Mouse (Mus musculus) brain, embryonic 14.5 days (tissue): ENCODE results near the gene Nynrin.

ENCODE experiments used
- CTCF ChIP-seq: fragments of 200-500 bp; IDR thresholded peaks from 2 replicates; pipeline ENCODE4 v1.5.1; 2012; ENCODE audit warnings: inconsistent platforms, mild to moderate bottlenecking, moderate library complexity, borderline replicate concordance; ENCODE audit not compliant: insufficient read depth, insufficient read length; ENCODE audit errors: extremely low read depth
- POLR2A ChIP-seq: fragments of 200-500 bp; IDR thresholded peaks from 2 replicates; pipeline ENCODE4 v1.6.1; 2012; ENCODE audit warnings: mild to moderate bottlenecking, inconsistent platforms, borderline replicate concordance; ENCODE audit not compliant: poor library complexity, insufficient read depth, insufficient read length, severe bottlenecking; ENCODE audit errors: extremely low read depth

DNA sequence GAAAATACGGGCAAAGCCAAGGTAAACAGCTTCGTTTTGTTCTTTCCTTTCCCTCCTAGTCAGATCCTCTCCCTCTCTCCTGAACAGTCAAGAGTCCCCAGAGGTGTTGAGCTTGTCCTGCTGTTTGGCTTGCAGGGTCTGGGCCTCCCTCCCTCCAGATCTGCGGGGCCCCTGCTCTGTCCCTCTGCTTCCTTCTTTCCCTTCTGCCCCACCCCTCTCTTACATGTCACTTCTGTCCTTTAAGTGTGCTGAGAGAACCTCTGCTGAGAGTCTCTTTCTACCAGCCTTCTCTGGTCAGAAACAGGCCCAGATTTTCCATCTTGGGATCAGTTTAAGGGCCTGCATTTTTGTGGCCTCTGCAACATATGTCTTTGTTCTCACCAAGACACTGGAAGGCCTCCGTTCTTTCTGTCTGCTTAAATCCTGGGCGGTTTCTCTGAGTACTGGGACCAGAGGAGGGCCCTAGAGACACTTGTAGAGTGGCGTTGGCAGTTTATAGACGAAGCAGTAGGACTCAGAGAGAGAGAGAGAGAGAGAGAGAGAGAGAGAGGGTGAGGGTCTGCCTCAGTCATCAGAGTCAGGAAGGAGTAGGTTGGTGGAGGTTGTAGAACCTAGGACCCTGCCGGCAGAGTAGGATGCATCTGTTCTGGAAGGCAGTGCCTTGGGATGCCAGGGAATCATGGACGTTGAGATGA, 743 bp downstream of the Nynrin start:
- no peak for TF ChIP-seq CTCF
- no peak for TF ChIP-seq POLR2A
